8 mouse cellular contexts compared by ENCODE assay signal in the genomic region with DNA sequence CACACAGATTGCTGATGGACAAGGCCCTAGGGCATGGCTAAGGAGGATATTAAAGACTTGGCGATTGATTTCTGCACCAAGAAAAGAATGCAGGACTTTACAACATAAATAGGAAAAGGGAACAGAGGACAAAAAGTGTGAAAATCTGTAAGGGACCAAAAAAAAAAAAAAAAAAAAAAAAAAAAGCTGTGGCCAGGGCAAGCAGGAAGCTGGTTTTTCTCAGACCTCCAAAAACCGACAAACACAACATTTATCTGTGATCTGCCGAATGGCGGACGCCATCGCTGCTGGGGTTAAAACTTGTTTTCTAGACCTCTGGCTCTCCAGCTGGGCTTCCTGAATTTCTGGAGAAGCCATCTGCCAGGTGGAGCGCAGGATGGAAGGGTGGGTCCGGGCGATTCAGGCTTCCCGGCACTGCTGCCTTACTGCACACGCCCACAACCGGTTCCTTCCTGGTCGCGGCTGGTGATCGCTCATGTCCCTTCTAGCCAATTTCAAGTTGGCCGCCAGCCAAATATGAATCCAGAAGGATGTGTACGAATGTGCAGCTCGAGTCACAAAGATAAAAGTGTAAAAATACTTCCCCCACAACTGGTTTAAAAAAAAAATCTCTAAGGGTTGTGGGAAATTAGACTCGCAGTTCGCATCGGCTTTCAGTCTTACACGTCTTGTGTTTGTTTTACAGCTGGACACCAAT.
DNase-seq lines count a peak whose midpoint lies in the region; ATAC-seq lines count a peak whose summit lies in the region.

No protein-coding gene starts in this region.

- H3K4me1 ChIP-seq in hindbrain, embryonic 15.5 days (replicated peaks), result peaks cover 12% of the 10 kb centered on the region

- WGBS in hindbrain, embryonic 15.5 days, result 4% methylated on average over 22 of the region's 22 CpGs

- H3K27ac ChIP-seq in hindbrain, embryonic 15.5 days (replicated peaks), result peak overlapping the region; percentile 67; the same call in 1 of the 2 replicates

- H3K9me3 ChIP-seq in hindbrain, embryonic 15.5 days, result no peaks in the 10 kb centered on the region

- H3K4me2 ChIP-seq in hindbrain, embryonic 15.5 days, result peak overlapping the region; percentile 90

- no peaks in the 10 kb centered on the region for H3K36me3 ChIP-seq in hindbrain, embryonic 15.5 days

- peak; percentile 78 for ATAC-seq in activated CD4-positive, CD25-positive, alpha-beta regulatory T cell, adult 4 months
- ATAC-seq in common myeloid progenitor, adult 5-6 weeks (replicated peaks; ENCODE audit: low read depth, poor library complexity, severe bottlenecking), result peak; percentile 79
- peak; percentile 68; the same call in 1 of the 2 replicates for ATAC-seq in hindbrain, embryonic 15.5 days (ENCODE audit: low FRiP score, low read depth)

- peak overlapping the region; percentile 43 for H3K4me3 ChIP-seq in hindbrain, embryonic 15.5 days

- DNase-seq in gastrocnemius, adult 18-20 months (ENCODE audit: low spot score), result peak; percentile 72
- DNase-seq in left cerebral cortex, adult 11 months (ENCODE audit: low spot score), result peak; percentile 50
- peak; percentile 77 for DNase-seq in lung, postnatal 25 days (ENCODE audit: low spot score)
- DNase-seq in retina, postnatal 1 day, result peak; percentile 85
- peak; percentile 62 to 80 for DNase-seq in urinary bladder, postnatal 36 days (ENCODE audit: low spot score in 2 of 2)

- no peaks in the 10 kb centered on the region for H3K27me3 ChIP-seq in hindbrain, embryonic 15.5 days

- H3K9ac ChIP-seq in hindbrain, embryonic 15.5 days, result peak overlapping the region; percentile 46

Comparison
In these comparisons a context has a peak if more than half of its experiments do, and no peak if none do; other contexts are left out.
1. Peak in every context shown above with its lines: DNase-seq, ATAC-seq, H3K4me3 ChIP-seq and H3K27ac ChIP-seq.